Mouse (Mus musculus) heart, embryonic 16.5 days (tissue): Measurements from ENCODE around the gene Mrpl32. TPM values are rescaled to one million over a fixed set of nuclear protein-coding genes. Genes with fewer than 3 reads are reported as not detected.
A peak's percentile ranks its signal among the peaks of the same experiment; 100 is the strongest.

Source experiments
- ATAC-seq: fragments of 200-750 bp; cut with Nextera tagmentation; replicated peaks from 2 replicates; pipeline ENCODE4 v1.8.0; 2017; ENCODE audit warnings: moderate number of reproducible peaks; ENCODE audit not compliant: insufficient read depth, low FRiP score; ENCODE audit errors: extremely low read depth
- H3K27ac ChIP-seq: fragments of 300-500 bp; sonication (generic); 2 replicates; pipeline ENCODE4 v1.5.1; 2014; ENCODE audit warnings: mild to moderate bottlenecking, low read length, control low read depth, moderate library complexity
- H3K27me3 ChIP-seq: fragments of 300-500 bp; sonication (generic); 2 replicates; pipeline ENCODE4 v1.6.1; 2014; ENCODE audit warnings: low read length, mixed read lengths; ENCODE audit not compliant: control insufficient read depth, insufficient read depth
- H3K36me3 ChIP-seq: fragments of 300-500 bp; sonication (generic); 2 replicates; pipeline ENCODE4 v1.6.1; 2014; ENCODE audit not compliant: control insufficient read depth, insufficient read depth
- H3K4me1 ChIP-seq: fragments of 300-500 bp; sonication (generic); 2 replicates; pipeline ENCODE4 v1.6.1; 2014; ENCODE audit warnings: low read length, mixed read lengths; ENCODE audit not compliant: control insufficient read depth, insufficient read depth
- H3K4me2 ChIP-seq: fragments of 300-500 bp; sonication (generic); 2 replicates; pipeline ENCODE4 v1.6.1; 2014; ENCODE audit warnings: low read depth, mild to moderate bottlenecking, control low read depth, low read length
- H3K4me3 ChIP-seq: fragments of 300-500 bp; sonication (generic); 2 replicates; pipeline ENCODE4 v1.5.1; 2014; ENCODE audit warnings: mild to moderate bottlenecking, control low read depth, low read length
- H3K9ac ChIP-seq: fragments of 300-500 bp; sonication (generic); 2 replicates; pipeline ENCODE4 v1.6.1; 2014; ENCODE audit warnings: low read length, control low read depth
- H3K9me3 ChIP-seq: fragments of 300-500 bp; sonication (generic); replicated peaks from 2 replicates; pipeline ENCODE4 v1.6.1; 2016; ENCODE audit warnings: low read length; ENCODE audit not compliant: control insufficient read depth
- WGBS: fragments of 180-500 bp; shearing (Covaris S2); extraction: QIAGEN DNeasy Blood & Tissue Kit; methylation state at CpG from one replicate; pipeline ENCODE4 v1.1.7; 2014; 5-methylcytosine and 5-hydroxymethylcytosine counted together
- polyA plus RNA-seq: library from polyadenylated mRNA; unstranded; fragments of >200 nt; fragmentation: Nextera tagmentation; extraction: Ambion mirVana; gene quantifications from 2 replicates; pipeline ENCODE4 v1.2.1, GENCODE M21; 2015

Gene Mrpl32
- 103 and 113 TPM in 2 replicates for polyA plus RNA-seq

- ATAC-seq = peak; percentile 100
- Histone ChIP-seq H3K4me3 (peak within 1 kb of the TSS; percentile 100), H3K9ac (peak within 1 kb of the TSS; percentile 97), H3K4me1 (peaks cover 10% of the 10 kb centered on the region), H3K36me3 (peaks cover 13% of the 10 kb centered on the region), H3K27me3 (no peaks in the 10 kb centered on the region), H3K9me3 (no peaks in the 10 kb centered on the region), H3K27ac (peak within 1 kb of the TSS; percentile 81), H3K4me2 (peak within 1 kb of the TSS; percentile 79)
- WGBS = under 1% methylated on average over 42 of the region's 42 CpGs
These were observed at the start of gene Mrpl32, which contains the start of gene Psma2 for GRCm38 (mm10) chr13:14612926-14613529. TSS of gene Mrpl32 (minus strand) at chr13:14613165. TSS of gene Psma2 (plus strand) at chr13:14613240.

GRCm38 (mm10) chr13:14649301-14649700, 36.3 kb upstream of the Mrpl32 start:
- Histone ChIP-seq H3K27ac (no peak overlapping the region), H3K36me3 (no peaks in the 10 kb centered on the region), H3K27me3 (no peaks in the 10 kb centered on the region), H3K4me1 (no peaks in the 10 kb centered on the region), H3K9ac (no peak overlapping the region), H3K4me2 (no peak overlapping the region), H3K9me3 (no peaks in the 10 kb centered on the region), H3K4me3 (no peak overlapping the region)
- ATAC-seq = no peak
- 30% methylated on average over 1 of the region's 1 CpGs for WGBS

- Histone ChIP-seq H3K4me1 (no peaks in the 10 kb centered on the region), H3K4me3 (no peak overlapping the region), H3K27me3 (no peaks in the 10 kb centered on the region), H3K9ac (no peak overlapping the region), H3K9me3 (no peaks in the 10 kb centered on the region), H3K4me2 (no peak overlapping the region), H3K36me3 (peaks cover 27% of the 10 kb centered on the region), H3K27ac (no peak overlapping the region)
- no peak for ATAC-seq
- WGBS = 63% methylated on average over 1 of the region's 1 CpGs
These were observed 27.0 kb upstream of the Mrpl32 start for GRCm38 (mm10) chr13:14639998-14640397.

GRCm38 (mm10) chr13:14629726-14630641, 17.0 kb upstream of the Mrpl32 start, which contains the start of gene AW209491:
TSS of gene AW209491 (plus strand) at chr13:14630154.
- peak within 1 kb of the TSS; percentile 84 for H3K9ac ChIP-seq
- H3K27ac ChIP-seq = peak within 1 kb of the TSS; percentile 84
- peak within 1 kb of the TSS; percentile 78 for H3K4me3 ChIP-seq
- peaks cover 16% of the 10 kb centered on the region for H3K36me3 ChIP-seq
- H3K27me3 ChIP-seq = no peaks in the 10 kb centered on the region
- no peaks in the 10 kb centered on the region for H3K9me3 ChIP-seq
- ATAC-seq = peak; percentile 96
- WGBS = under 1% methylated on average over 29 of the region's 29 CpGs
- peaks cover 4% of the 10 kb centered on the region; the same call in 1 of the 2 replicates for H3K4me1 ChIP-seq
- peak within 1 kb of the TSS; percentile 81 for H3K4me2 ChIP-seq

- ATAC-seq = 0 out of 2 replicates have a peak, but pooled peaks have one; percentile 52
- H3K9ac ChIP-seq = no peak overlapping the region
- H3K4me2 ChIP-seq = no peak overlapping the region
- H3K27me3 ChIP-seq = no peaks in the 10 kb centered on the region
- no peak overlapping the region for H3K4me3 ChIP-seq
- peaks cover 6% of the 10 kb centered on the region; the same call in 1 of the 2 replicates for H3K4me1 ChIP-seq
- WGBS = 23% methylated on average over 2 of the region's 2 CpGs
- H3K36me3 ChIP-seq = peaks cover 37% of the 10 kb centered on the region
- H3K27ac ChIP-seq = no peak overlapping the region
- no peaks in the 10 kb centered on the region for H3K9me3 ChIP-seq
These were observed 5.8 kb upstream of the Mrpl32 start for GRCm38 (mm10) chr13:14618724-14619123.

- 1% methylated on average over 9 of the region's 9 CpGs for WGBS
- H3K4me2 ChIP-seq = peak overlapping the region; percentile 79
- H3K27ac ChIP-seq = peak overlapping the region; percentile 74
- peak overlapping the region; percentile 100 for H3K4me3 ChIP-seq
- peaks cover 16% of the 10 kb centered on the region for H3K36me3 ChIP-seq
- no peaks in the 10 kb centered on the region for H3K27me3 ChIP-seq
- peaks cover 10% of the 10 kb centered on the region for H3K4me1 ChIP-seq
- ATAC-seq = no peak
- H3K9ac ChIP-seq = peak overlapping the region; percentile 97
- no peaks in the 10 kb centered on the region for H3K9me3 ChIP-seq
These were observed 588 bp upstream of the Mrpl32 start for GRCm38 (mm10) chr13:14613553-14613952.

GRCm38 (mm10) chr13:14612463-14612862, 502 bp downstream of the Mrpl32 start:
- Histone ChIP-seq H3K36me3 (peaks cover 11% of the 10 kb centered on the region), H3K9ac (peak overlapping the region; percentile 91), H3K27me3 (no peaks in the 10 kb centered on the region), H3K4me1 (peaks cover 10% of the 10 kb centered on the region), H3K4me3 (peak overlapping the region; percentile 100), H3K27ac (peak overlapping the region; percentile 81), H3K4me2 (peak overlapping the region; percentile 76), H3K9me3 (no peaks in the 10 kb centered on the region)
- 8% methylated on average over 10 of the region's 10 CpGs for WGBS
- ATAC-seq = 0 out of 2 replicates have a peak, but pooled peaks have one; percentile 39

GRCm38 (mm10) chr13:14607616-14608015, 5.3 kb downstream of the Mrpl32 start:
- H3K9ac ChIP-seq = no peak overlapping the region
- H3K27me3 ChIP-seq = no peaks in the 10 kb centered on the region
- H3K4me3 ChIP-seq = no peak overlapping the region
- no peak overlapping the region for H3K4me2 ChIP-seq
- peaks cover 4% of the 10 kb centered on the region; the same call in 1 of the 2 replicates for H3K4me1 ChIP-seq
- H3K9me3 ChIP-seq = no peaks in the 10 kb centered on the region
- H3K27ac ChIP-seq = no peak overlapping the region
- peaks cover 5% of the 10 kb centered on the region; the same call in 1 of the 2 replicates for H3K36me3 ChIP-seq
- ATAC-seq = no peak
